Mouse (Mus musculus) ES-E14 (cell line): Measurements from ENCODE around the gene 1700080E11Rik.

ENCODE experiments used
- CHD2 ChIP-seq: IDR thresholded peaks from 2 replicates; pipeline ENCODE4 v1.6.1; 2014; ENCODE audit warnings: mild to moderate bottlenecking, low read depth, low read length, inconsistent platforms
- MAFK ChIP-seq: IDR thresholded peaks from 2 replicates; pipeline ENCODE4 v1.6.1; 2014; ENCODE audit warnings: mild to moderate bottlenecking, low read depth, low read length, inconsistent platforms; ENCODE audit not compliant: insufficient read depth
- ZC3H11A ChIP-seq: IDR thresholded peaks from 2 replicates; pipeline ENCODE4 v1.6.1; 2012; ENCODE audit warnings: low read depth, mild to moderate bottlenecking, inconsistent platforms, low read length, borderline replicate concordance
- ZNF384 ChIP-seq: IDR thresholded peaks from 2 replicates; pipeline ENCODE4 v1.6.1; 2012; ENCODE audit warnings: low read depth, low read length, inconsistent platforms

DNA sequence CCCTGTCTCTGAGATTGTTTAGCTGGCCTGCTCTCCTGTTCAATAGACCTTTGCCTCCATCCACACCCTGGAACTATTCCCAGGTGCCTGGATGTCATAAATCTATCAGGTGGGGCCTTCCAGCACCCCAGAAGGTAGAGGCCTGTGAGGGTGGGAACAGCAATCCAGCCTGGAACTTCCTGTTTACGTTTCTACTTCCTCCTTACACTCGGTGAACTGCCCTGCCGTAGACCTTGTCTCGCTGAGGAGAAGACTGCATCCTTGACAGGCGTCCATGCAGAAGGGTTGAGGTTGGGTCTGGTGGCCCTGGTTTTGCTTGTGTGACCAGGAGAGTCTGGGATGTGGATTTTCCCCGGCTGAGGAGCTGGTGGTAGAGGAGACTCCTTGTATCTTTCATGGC lies 5.7 kb downstream of the 1700080E11Rik start:
- TF ChIP-seq CHD2 (no peak), ZNF384 (no peak), MAFK (no peak), ZC3H11A (no peak)
